Mouse (Mus musculus) lung, postnatal 0 days (tissue): ENCODE results near the gene Ppm1k. TPM values are rescaled to one million over a fixed set of nuclear protein-coding genes. Genes with fewer than 3 reads are reported as not detected.
"Not testable (repeated sequence)": the region's sequence is repeated elsewhere in the genome, so short reads cannot be mapped to it uniquely, and the experiment has no call there.

ENCODE experiments used
- ATAC-seq: fragments of 200-750 bp; cut with Nextera tagmentation; 2 replicates; pipeline ENCODE4 v1.8.0; 2017; ENCODE audit warnings: moderate library complexity
- DNase-seq: peaks from one replicate; pipeline ENCODE4 v3.0.0-alpha.2; 2016; ENCODE audit warnings: low spot score
- H3K27ac ChIP-seq: fragments of 300-500 bp; sonication (generic); 2 replicates; pipeline ENCODE4 v1.5.1; 2014; ENCODE audit warnings: antibody characterized with exemption, mild to moderate bottlenecking, low read length, mixed read lengths
- H3K27me3 ChIP-seq: fragments of 300-500 bp; sonication (generic); replicated peaks from 2 replicates; pipeline ENCODE4 v1.6.1; 2014; ENCODE audit warnings: low read length, mixed read lengths; ENCODE audit not compliant: insufficient read depth
- H3K36me3 ChIP-seq: fragments of 300-500 bp; sonication (generic); 2 replicates; pipeline ENCODE4 v1.6.1; 2014; ENCODE audit warnings: low read length, mixed read lengths; ENCODE audit not compliant: insufficient read depth
- H3K4me1 ChIP-seq: fragments of 300-500 bp; sonication (generic); 2 replicates; pipeline ENCODE4 v1.6.1; 2014; ENCODE audit warnings: antibody characterized with exemption, low read depth, low read length, mixed read lengths; ENCODE audit not compliant: insufficient read depth
- H3K4me2 ChIP-seq: fragments of 300-500 bp; sonication (generic); replicated peaks from 2 replicates; pipeline ENCODE4 v1.6.1; 2014; ENCODE audit warnings: low read depth, mild to moderate bottlenecking, low read length, moderate library complexity, mixed read lengths
- H3K4me3 ChIP-seq: fragments of 300-500 bp; sonication (generic); 2 replicates; pipeline ENCODE4 v1.5.1; 2014; ENCODE audit warnings: low read depth, low read length
- H3K9ac ChIP-seq: fragments of 300-500 bp; sonication (generic); replicated peaks from 2 replicates; pipeline ENCODE4 v1.6.1; 2014; ENCODE audit warnings: low read depth, mild to moderate bottlenecking
- H3K9me3 ChIP-seq: fragments of 300-500 bp; sonication (generic); 2 replicates; pipeline ENCODE4 v1.6.1; 2016; ENCODE audit warnings: low read length, mixed read lengths
- CTCF ChIP-seq: IDR thresholded peaks from 2 replicates; pipeline ENCODE4 v1.5.1; 2016; ENCODE audit warnings: antibody characterized with exemption, mild to moderate bottlenecking
- EP300 ChIP-seq: IDR thresholded peaks from 2 replicates; pipeline ENCODE4 v1.6.1; 2016; ENCODE audit warnings: antibody characterized with exemption, mild to moderate bottlenecking, control low read depth
- WGBS: fragments of 180-500 bp; shearing (Covaris S2); extraction: QIAGEN DNeasy Blood & Tissue Kit; methylation state at CpG from one replicate; pipeline ENCODE4 v1.1.7; 2014; 5-methylcytosine and 5-hydroxymethylcytosine counted together
- polyA plus RNA-seq: library from polyadenylated mRNA; unstranded; fragments of >200 nt; fragmentation: Nextera tagmentation; extraction: Ambion mirVana; gene quantifications from 2 replicates; pipeline ENCODE4 v1.2.1, GENCODE M21; 2015

Ppm1k gene
- polyA plus RNA-seq, 1 experiment from 2014 or later = 5.5 TPM

DNA sequence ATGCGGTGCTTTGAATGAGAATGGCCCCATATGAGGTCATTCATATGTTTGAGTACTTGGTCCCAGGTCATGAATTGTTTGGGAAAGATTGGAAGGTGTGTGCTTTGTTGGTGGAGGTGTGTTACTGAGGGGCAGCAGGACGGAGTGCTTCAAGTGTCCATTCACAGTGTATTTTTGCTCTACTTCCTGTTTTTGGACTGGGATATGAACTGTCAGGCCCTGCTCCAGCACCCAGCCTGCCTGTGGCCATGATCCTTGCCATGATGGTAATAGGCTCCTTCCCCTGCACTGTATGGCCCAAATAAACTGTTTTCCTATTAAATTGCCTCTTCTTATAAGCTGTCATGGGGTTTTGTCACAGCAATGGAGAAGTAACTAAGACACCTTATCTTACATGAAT, 36.1 kb downstream of the Ppm1k start:
- no peak overlapping the region for H3K9ac ChIP-seq
- no peaks in the 10 kb centered on the region for H3K36me3 ChIP-seq
- WGBS = 62% methylated on average over 2 of the region's 2 CpGs
- DNase-seq = no peak
- H3K4me2 ChIP-seq = no peak overlapping the region
- H3K27ac ChIP-seq = no peak overlapping the region
- ATAC-seq = no peak
- TF ChIP-seq CTCF (no peak), EP300 (no peak)
- H3K27me3 ChIP-seq = no peaks in the 10 kb centered on the region
- no peak overlapping the region for H3K4me3 ChIP-seq
- H3K9me3 ChIP-seq = no peaks in the 10 kb centered on the region
- H3K4me1 ChIP-seq = no peaks in the 10 kb centered on the region

DNA sequence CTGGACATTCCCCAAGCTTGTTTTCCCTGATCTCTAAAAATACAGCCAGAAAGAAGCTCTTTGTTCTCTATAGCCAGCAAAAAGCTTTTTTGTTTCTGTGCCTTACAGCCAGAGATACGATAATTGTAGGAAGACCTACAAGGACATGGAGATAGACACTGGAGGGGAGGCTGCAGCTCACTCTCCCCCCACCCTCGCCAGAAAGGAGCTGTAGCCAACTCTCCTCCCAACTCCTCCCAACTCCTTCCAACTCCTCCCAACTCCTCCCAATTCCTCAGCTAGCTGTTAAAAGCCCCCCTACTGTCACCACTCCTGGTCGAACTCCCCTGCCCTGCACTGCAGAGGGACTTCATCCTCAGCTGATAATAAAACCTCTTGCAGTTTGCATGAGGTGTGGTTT, 67.1 kb downstream of the Ppm1k start:
- WGBS = 24% methylated on average over 3 of the region's 3 CpGs
- not testable (repeated sequence) for DNase-seq, H3K27me3 ChIP-seq, H3K9me3 ChIP-seq, H3K4me2 ChIP-seq, H3K4me3 ChIP-seq, H3K4me1 ChIP-seq, H3K36me3 ChIP-seq, H3K27ac ChIP-seq, H3K9ac ChIP-seq, ATAC-seq

Other genes with a start within 250 kb of the Ppm1k start
- not detected in 2 replicates for gene Vmn1r16, start 206.0 kb downstream of the Ppm1k start, polyA plus RNA-seq
- gene Vmn1r17, start 171.7 kb downstream of the Ppm1k start, polyA plus RNA-seq = not detected in 2 replicates
- gene Vmn1r18, start 139.7 kb downstream of the Ppm1k start, polyA plus RNA-seq = not detected in 2 replicates
- not detected in 2 replicates for gene Vmn1r19, start 131.7 kb downstream of the Ppm1k start, polyA plus RNA-seq
- not detected in 2 replicates for gene Vmn1r20, start 106.5 kb downstream of the Ppm1k start, polyA plus RNA-seq
- gene Herc6, start 45.5 kb upstream of the Ppm1k start, polyA plus RNA-seq = 3.5 and 4.1 TPM in 2 replicates
- 11.3 and 11.5 TPM in 2 replicates for gene Pyurf, start 156.6 kb upstream of the Ppm1k start, polyA plus RNA-seq
- gene Lancl2, start 167.1 kb upstream of the Ppm1k start, polyA plus RNA-seq = 10.5 and 10.6 TPM in 2 replicates